Mouse (Mus musculus): ENCODE measurements around the gene A4gnt. TPM values are rescaled to one million over a fixed set of nuclear protein-coding genes. Genes with fewer than 3 reads are reported as not detected.
A peak's percentile ranks its signal among the peaks of the same experiment; 100 is the strongest.
"Not testable (repeated sequence)": the region's sequence is repeated elsewhere in the genome, so short reads cannot be mapped to it uniquely, and the experiment has no call there.

The A4gnt gene
- not detected in 2 replicates for polyA plus RNA-seq (2015; fragmentation: Nextera tagmentation; extraction: Ambion mirVana)

GRCm38 (mm10) chr9:99612202-99612601 lies at the start of gene A4gnt:
Gene A4gnt, plus strand, starts transcription at chr9:99612502.
- 22% methylated on average over 2 of the region's 2 CpGs for WGBS (ENCODE audit: insufficient replicate concordance)
- H3K4me1 ChIP-seq (replicated peaks), result no peaks in the 10 kb centered on the region
- ATAC-seq (ENCODE audit: insufficient read depth), result no peak
- no peak within 1 kb of the TSS for H3K9ac ChIP-seq
- H3K9me3 ChIP-seq (replicated peaks), result no peaks in the 10 kb centered on the region
- no peak within 1 kb of the TSS for H3K27ac ChIP-seq (replicated peaks)
- H3K36me3 ChIP-seq (replicated peaks), result no peaks in the 10 kb centered on the region
- H3K4me2 ChIP-seq, result no peak within 1 kb of the TSS
- H3K27me3 ChIP-seq, result no peaks in the 10 kb centered on the region
- no peak within 1 kb of the TSS for H3K4me3 ChIP-seq (replicated peaks)

DNA sequence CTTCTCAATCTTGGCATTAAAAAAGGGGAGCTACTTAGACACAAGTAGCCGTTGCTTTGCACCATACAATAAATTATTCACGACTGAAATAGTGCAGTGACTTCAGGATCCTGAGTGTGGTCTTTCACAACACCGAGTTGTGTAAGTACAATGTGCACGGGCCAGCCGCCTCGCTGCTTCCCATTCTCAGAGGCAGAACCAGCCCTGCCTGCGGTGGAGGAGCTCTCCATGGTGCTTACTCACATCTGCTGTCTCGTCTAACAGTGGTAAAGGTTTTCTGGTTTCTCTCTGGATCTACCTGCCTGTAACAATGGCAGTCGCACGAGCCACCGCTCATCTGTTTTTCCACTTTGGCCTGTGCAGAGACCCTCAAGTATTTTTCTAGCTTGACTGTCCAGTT lies 48.6 kb upstream of the A4gnt start:
- Histone ChIP-seq H3K36me3 (replicated peaks) (no peaks in the 10 kb centered on the region), H3K9me3 (replicated peaks) (no peaks in the 10 kb centered on the region), H3K4me1 (replicated peaks) (peaks cover 35% of the 10 kb centered on the region), H3K9ac (no peak overlapping the region), H3K4me2 (no peak overlapping the region), H3K4me3 (replicated peaks) (no peak overlapping the region), H3K27me3 (no peaks in the 10 kb centered on the region), H3K27ac (replicated peaks) (no peak overlapping the region)
- ATAC-seq (ENCODE audit: insufficient read depth), result no peak
- WGBS (ENCODE audit: insufficient replicate concordance), result 10% methylated on average over 11 of the region's 11 CpGs

DNA sequence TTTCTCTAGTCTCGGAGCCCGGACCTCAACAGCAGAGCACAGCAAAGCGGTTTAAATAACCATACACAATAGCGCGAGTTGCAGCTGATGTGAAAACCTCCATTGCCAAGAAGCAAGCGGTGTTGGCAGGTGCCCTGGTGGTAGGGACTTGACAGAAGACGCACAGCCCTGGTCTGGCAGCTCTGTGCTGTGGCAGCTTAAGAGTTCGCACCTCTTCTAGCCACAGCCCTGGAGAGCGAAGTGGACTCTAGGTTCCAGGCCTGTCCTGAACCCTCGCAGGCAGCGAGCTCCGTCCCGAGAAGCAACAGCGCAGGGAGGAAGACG lies 44.3 kb upstream of the A4gnt start:
- peak overlapping the region; percentile 91 for H3K9ac ChIP-seq
- ATAC-seq (ENCODE audit: insufficient read depth), result no peak
- H3K27me3 ChIP-seq, result no peaks in the 10 kb centered on the region
- peak overlapping the region; percentile 88 for H3K4me2 ChIP-seq
- H3K27ac ChIP-seq (replicated peaks), result peak overlapping the region; percentile 95
- WGBS (ENCODE audit: insufficient replicate concordance), result under 1% methylated on average over 15 of the region's 15 CpGs
- peak overlapping the region; percentile 97 for H3K4me3 ChIP-seq (replicated peaks)
- H3K9me3 ChIP-seq (replicated peaks), result no peaks in the 10 kb centered on the region
- H3K36me3 ChIP-seq (replicated peaks), result no peaks in the 10 kb centered on the region
- peaks cover 24% of the 10 kb centered on the region for H3K4me1 ChIP-seq (replicated peaks)

- peak within 1 kb of the TSS; percentile 97 for H3K4me3 ChIP-seq (replicated peaks)
- peak within 1 kb of the TSS; percentile 91 for H3K9ac ChIP-seq
- no peaks in the 10 kb centered on the region for H3K36me3 ChIP-seq (replicated peaks)
- WGBS (ENCODE audit: insufficient replicate concordance), result under 1% methylated on average over 70 of the region's 70 CpGs
- H3K4me1 ChIP-seq (replicated peaks), result peaks cover 20% of the 10 kb centered on the region
- H3K9me3 ChIP-seq (replicated peaks), result no peaks in the 10 kb centered on the region
- H3K27ac ChIP-seq (replicated peaks), result peak within 1 kb of the TSS; percentile 95
- peak; percentile 92 for ATAC-seq (ENCODE audit: insufficient read depth)
- no peaks in the 10 kb centered on the region for H3K27me3 ChIP-seq
- peak within 1 kb of the TSS; percentile 88 for H3K4me2 ChIP-seq
Measured at GRCm38 (mm10) chr9:99568347-99569070, 43.8 kb upstream of the A4gnt start, which contains the start of gene Armc8. Gene Armc8, minus strand, starts transcription at chr9:99568899.

- H3K9ac ChIP-seq, result peak overlapping the region; percentile 91
- peak overlapping the region; percentile 95 for H3K27ac ChIP-seq (replicated peaks)
- H3K4me3 ChIP-seq (replicated peaks), result peak overlapping the region; percentile 97
- no peaks in the 10 kb centered on the region for H3K27me3 ChIP-seq
- 1% methylated on average over 9 of the region's 9 CpGs for WGBS (ENCODE audit: insufficient replicate concordance)
- no peaks in the 10 kb centered on the region for H3K36me3 ChIP-seq (replicated peaks)
- H3K4me2 ChIP-seq, result peak overlapping the region; percentile 88
- H3K4me1 ChIP-seq (replicated peaks), result peaks cover 14% of the 10 kb centered on the region
- ATAC-seq (ENCODE audit: insufficient read depth), result no peak
- H3K9me3 ChIP-seq (replicated peaks), result no peaks in the 10 kb centered on the region
Measured at GRCm38 (mm10) chr9:99569071-99569397, 43.3 kb upstream of the A4gnt start.

GRCm38 (mm10) chr9:99575677-99576480 lies 36.4 kb upstream of the A4gnt start, which contains the start of gene Dbr1:
Gene Dbr1, plus strand, starts transcription at chr9:99575799.
- Histone ChIP-seq H3K27me3 (no peaks in the 10 kb centered on the region), H3K27ac (replicated peaks) (peak within 1 kb of the TSS; percentile 88), H3K4me2 (peak within 1 kb of the TSS; percentile 71), H3K4me1 (replicated peaks) (peaks cover 25% of the 10 kb centered on the region), H3K4me3 (replicated peaks) (peak within 1 kb of the TSS; percentile 94), H3K9ac (peak within 1 kb of the TSS; percentile 90), H3K9me3 (replicated peaks) (no peaks in the 10 kb centered on the region), H3K36me3 (replicated peaks) (peaks cover 21% of the 10 kb centered on the region)
- ATAC-seq (ENCODE audit: insufficient read depth), result peak; percentile 91
- WGBS (ENCODE audit: insufficient replicate concordance), result under 1% methylated on average over 57 of the region's 57 CpGs

- WGBS (ENCODE audit: insufficient replicate concordance), result 41% methylated on average over 2 of the region's 2 CpGs
- Histone ChIP-seq H3K4me1 (replicated peaks) (peaks cover 18% of the 10 kb centered on the region), H3K4me3 (replicated peaks) (no peak overlapping the region), H3K4me2 (no peak overlapping the region), H3K9ac (no peak overlapping the region), H3K36me3 (replicated peaks) (peaks cover 62% of the 10 kb centered on the region), H3K9me3 (replicated peaks) (no peaks in the 10 kb centered on the region), H3K27me3 (no peaks in the 10 kb centered on the region), H3K27ac (replicated peaks) (no peak overlapping the region)
- ATAC-seq (ENCODE audit: insufficient read depth), result no peak
Measured at GRCm38 (mm10) chr9:99580655-99581054, 31.6 kb upstream of the A4gnt start.

GRCm38 (mm10) chr9:99587505-99588202 lies 24.6 kb upstream of the A4gnt start:
- H3K36me3 ChIP-seq (replicated peaks), result peaks cover 24% of the 10 kb centered on the region
- no peak overlapping the region for H3K4me3 ChIP-seq (replicated peaks)
- no peaks in the 10 kb centered on the region for H3K9me3 ChIP-seq (replicated peaks)
- H3K27me3 ChIP-seq, result peaks cover 4% of the 10 kb centered on the region; the same call in 1 of the 2 replicates
- H3K4me2 ChIP-seq, result no peak overlapping the region
- ATAC-seq (ENCODE audit: insufficient read depth), result no peak
- H3K9ac ChIP-seq, result no peak overlapping the region
- H3K27ac ChIP-seq (replicated peaks), result no peak overlapping the region
- 21% methylated on average over 8 of the region's 8 CpGs for WGBS (ENCODE audit: insufficient replicate concordance)
- H3K4me1 ChIP-seq (replicated peaks), result 0 out of 2 replicates have a peak, but pooled peaks cover 2% of the 10 kb centered on the region

GRCm38 (mm10) chr9:99591144-99591543 lies 21.2 kb upstream of the A4gnt start:
- no peaks in the 10 kb centered on the region for H3K36me3 ChIP-seq (replicated peaks)
- WGBS (ENCODE audit: insufficient replicate concordance), result 37% methylated on average over 8 of the region's 8 CpGs
- no peak overlapping the region for H3K4me2 ChIP-seq
- no peak overlapping the region for H3K9ac ChIP-seq
- no peak overlapping the region for H3K4me3 ChIP-seq (replicated peaks)
- H3K27ac ChIP-seq (replicated peaks), result no peak overlapping the region
- H3K27me3 ChIP-seq, result peaks cover 4% of the 10 kb centered on the region; the same call in 1 of the 2 replicates
- no peaks in the 10 kb centered on the region for H3K9me3 ChIP-seq (replicated peaks)
- 0 out of 2 replicates have a peak, but pooled peaks cover 2% of the 10 kb centered on the region for H3K4me1 ChIP-seq (replicated peaks)
- ATAC-seq (ENCODE audit: insufficient read depth), result no peak

DNA sequence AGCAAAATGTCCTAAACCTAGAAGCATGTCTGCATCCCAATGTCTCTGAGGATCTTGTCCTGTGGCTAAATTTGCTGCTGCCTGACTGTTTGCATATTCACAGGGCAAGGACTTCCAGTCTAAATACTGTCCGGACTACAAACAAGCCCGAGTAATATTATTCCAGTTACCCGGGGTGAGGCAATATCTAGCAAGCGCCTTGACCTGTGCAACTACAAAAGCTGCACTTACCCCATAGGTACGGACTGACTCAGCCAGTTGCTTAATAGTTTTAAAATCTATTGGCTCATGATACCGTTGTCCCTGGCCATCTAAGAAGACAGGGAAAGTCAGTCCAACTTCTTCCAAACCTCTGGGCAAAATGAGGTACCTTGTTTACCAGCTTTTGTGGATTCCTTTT lies 13.2 kb upstream of the A4gnt start:
- H3K27ac ChIP-seq (replicated peaks); H3K27me3 ChIP-seq; H3K4me3 ChIP-seq (replicated peaks); H3K9me3 ChIP-seq (replicated peaks); H3K4me1 ChIP-seq (replicated peaks); ATAC-seq (ENCODE audit: insufficient read depth); H3K36me3 ChIP-seq (replicated peaks); H3K9ac ChIP-seq; H3K4me2 ChIP-seq: not testable (repeated sequence)
- 70% methylated on average over 6 of the region's 6 CpGs for whole genome bisulfite sequencing (ENCODE audit: insufficient replicate concordance)

DNA sequence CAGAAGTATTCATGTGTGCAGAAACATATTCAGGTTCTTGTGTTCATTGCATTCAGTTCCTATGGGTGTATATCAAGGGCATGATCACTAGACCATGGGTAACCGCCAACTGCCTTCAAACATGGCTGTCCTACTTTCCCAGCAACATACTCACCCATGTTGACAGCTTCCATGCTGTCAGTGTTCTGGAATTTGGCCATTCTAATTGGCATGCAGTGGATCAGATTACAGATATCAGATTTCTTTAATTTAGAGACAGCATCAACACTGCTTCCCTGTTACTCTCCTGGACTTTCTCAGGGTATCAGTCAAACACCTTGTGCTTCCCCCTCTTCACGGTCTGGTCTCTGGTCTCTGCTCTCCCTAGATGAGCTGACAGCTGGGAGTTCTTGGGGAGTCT lies 8.7 kb upstream of the A4gnt start:
- Histone ChIP-seq H3K27me3 (no peaks in the 10 kb centered on the region), H3K9me3 (replicated peaks) (no peaks in the 10 kb centered on the region), H3K4me2 (no peak overlapping the region), H3K4me1 (replicated peaks) (no peaks in the 10 kb centered on the region), H3K27ac (replicated peaks) (no peak overlapping the region), H3K9ac (no peak overlapping the region), H3K36me3 (replicated peaks) (no peaks in the 10 kb centered on the region), H3K4me3 (replicated peaks) (no peak overlapping the region)
- 53% methylated on average over 2 of the region's 2 CpGs for WGBS (ENCODE audit: insufficient replicate concordance)
- no peak for ATAC-seq (ENCODE audit: insufficient read depth)
